Mouse (Mus musculus) liver, postnatal 0 days (tissue): ENCODE results near the gene Tmem135. TPM values are rescaled to one million over a fixed set of nuclear protein-coding genes. Genes with fewer than 3 reads are reported as not detected.

ENCODE experiments used
- ATAC-seq: fragments of 200-750 bp; cut with Nextera tagmentation; 2 replicates; pipeline ENCODE4 v1.8.0; 2017; ENCODE audit warnings: mild to moderate bottlenecking, moderate library complexity
- DNase-seq: peaks from one replicate; pipeline ENCODE4 v3.0.0-alpha.2; 2016
- H3K27ac ChIP-seq: fragments of 300-500 bp; sonication (generic); 2 replicates; pipeline ENCODE4 v1.5.1; 2014; ENCODE audit warnings: antibody characterized with exemption, moderate library complexity, mild to moderate bottlenecking, low read depth
- H3K27me3 ChIP-seq: fragments of 300-500 bp; sonication (generic); 2 replicates; pipeline ENCODE4 v1.6.1; 2014; ENCODE audit warnings: low read length, control low read depth, mixed read lengths; ENCODE audit not compliant: insufficient read depth
- H3K36me3 ChIP-seq: fragments of 300-500 bp; sonication (generic); replicated peaks from 2 replicates; pipeline ENCODE4 v1.6.1; 2014; ENCODE audit warnings: mild to moderate bottlenecking, control low read depth, low read length, moderate library complexity, mixed read lengths; ENCODE audit not compliant: insufficient read depth
- H3K4me1 ChIP-seq: fragments of 300-500 bp; sonication (generic); 2 replicates; pipeline ENCODE4 v1.6.1; 2014; ENCODE audit warnings: antibody characterized with exemption, mild to moderate bottlenecking, control low read depth; ENCODE audit not compliant: insufficient read depth
- H3K4me2 ChIP-seq: fragments of 300-500 bp; sonication (generic); 2 replicates; pipeline ENCODE4 v1.6.1; 2014; ENCODE audit warnings: low read depth, mild to moderate bottlenecking, low read length, moderate library complexity, mixed read lengths
- H3K4me3 ChIP-seq: fragments of 300-500 bp; sonication (generic); 2 replicates; pipeline ENCODE4 v1.5.1; 2014; ENCODE audit warnings: low read depth, low read length
- H3K9ac ChIP-seq: fragments of 300-500 bp; sonication (generic); replicated peaks from 2 replicates; pipeline ENCODE4 v1.6.1; 2014; ENCODE audit warnings: mild to moderate bottlenecking, moderate library complexity
- H3K9me3 ChIP-seq: fragments of 300-500 bp; sonication (generic); 2 replicates; pipeline ENCODE4 v1.6.1; 2016; ENCODE audit warnings: mild to moderate bottlenecking, control low read depth, low read length, mixed read lengths
- CTCF ChIP-seq: sonication (generic); IDR thresholded peaks from 2 replicates; pipeline ENCODE4 v1.5.1; 2016; ENCODE audit warnings: antibody characterized with exemption, low read depth
- EP300 ChIP-seq: IDR thresholded peaks from 2 replicates; pipeline ENCODE4 v1.6.1; 2016; ENCODE audit warnings: antibody characterized with exemption, low read depth, mild to moderate bottlenecking
- WGBS: fragments of 180-500 bp; shearing (Covaris S2); extraction: QIAGEN DNeasy Blood & Tissue Kit; methylation state at CpG from one replicate; pipeline ENCODE4 v1.1.7; 2014; ENCODE audit not compliant: insufficient replicate concordance; 5-methylcytosine and 5-hydroxymethylcytosine counted together
- polyA plus RNA-seq: library from polyadenylated mRNA; unstranded; fragments of >200 nt; fragmentation: Nextera tagmentation; extraction: Ambion mirVana; gene quantifications from 2 replicates; pipeline ENCODE4 v1.2.1, GENCODE M21; 2015

Tmem135 gene
- polyA plus RNA-seq, 1 experiment from 2014 or later, result 31.7 TPM

GRCm38 (mm10) chr7:89411346-89411745 is 7.3 kb upstream of the Tmem135 start:
- H3K4me2 ChIP-seq, result no peak overlapping the region
- H3K27ac ChIP-seq, result peak overlapping the region; percentile 26
- DNase-seq (peak; percentile 70), ATAC-seq (peak; percentile 86)
- no peak overlapping the region for H3K4me3 ChIP-seq
- TF ChIP-seq CTCF, result no peak
- TF ChIP-seq EP300, result 0 out of 2 replicates have a peak, but pooled peaks have one; percentile 26
- H3K4me1 ChIP-seq, result peaks cover 26% of the 10 kb centered on the region
- no peaks in the 10 kb centered on the region for H3K36me3 ChIP-seq
- no peaks in the 10 kb centered on the region for H3K27me3 ChIP-seq
- 30% methylated on average over 3 of the region's 3 CpGs for WGBS
- H3K9me3 ChIP-seq, result no peaks in the 10 kb centered on the region
- no peak overlapping the region for H3K9ac ChIP-seq

- ATAC-seq (no peak), DNase-seq (no peak)
- WGBS, result 60% methylated on average over 4 of the region's 4 CpGs
- no peak for TF ChIP-seq EP300
- Histone ChIP-seq H3K4me3 (no peak overlapping the region), H3K4me1 (peaks cover 19% of the 10 kb centered on the region), H3K27ac (no peak overlapping the region), H3K4me2 (no peak overlapping the region), H3K27me3 (no peaks in the 10 kb centered on the region), H3K36me3 (no peaks in the 10 kb centered on the region), H3K9me3 (no peaks in the 10 kb centered on the region), H3K9ac (no peak overlapping the region)
Observed at GRCm38 (mm10) chr7:89410294-89410693, 6.3 kb upstream of the Tmem135 start.

DNA sequence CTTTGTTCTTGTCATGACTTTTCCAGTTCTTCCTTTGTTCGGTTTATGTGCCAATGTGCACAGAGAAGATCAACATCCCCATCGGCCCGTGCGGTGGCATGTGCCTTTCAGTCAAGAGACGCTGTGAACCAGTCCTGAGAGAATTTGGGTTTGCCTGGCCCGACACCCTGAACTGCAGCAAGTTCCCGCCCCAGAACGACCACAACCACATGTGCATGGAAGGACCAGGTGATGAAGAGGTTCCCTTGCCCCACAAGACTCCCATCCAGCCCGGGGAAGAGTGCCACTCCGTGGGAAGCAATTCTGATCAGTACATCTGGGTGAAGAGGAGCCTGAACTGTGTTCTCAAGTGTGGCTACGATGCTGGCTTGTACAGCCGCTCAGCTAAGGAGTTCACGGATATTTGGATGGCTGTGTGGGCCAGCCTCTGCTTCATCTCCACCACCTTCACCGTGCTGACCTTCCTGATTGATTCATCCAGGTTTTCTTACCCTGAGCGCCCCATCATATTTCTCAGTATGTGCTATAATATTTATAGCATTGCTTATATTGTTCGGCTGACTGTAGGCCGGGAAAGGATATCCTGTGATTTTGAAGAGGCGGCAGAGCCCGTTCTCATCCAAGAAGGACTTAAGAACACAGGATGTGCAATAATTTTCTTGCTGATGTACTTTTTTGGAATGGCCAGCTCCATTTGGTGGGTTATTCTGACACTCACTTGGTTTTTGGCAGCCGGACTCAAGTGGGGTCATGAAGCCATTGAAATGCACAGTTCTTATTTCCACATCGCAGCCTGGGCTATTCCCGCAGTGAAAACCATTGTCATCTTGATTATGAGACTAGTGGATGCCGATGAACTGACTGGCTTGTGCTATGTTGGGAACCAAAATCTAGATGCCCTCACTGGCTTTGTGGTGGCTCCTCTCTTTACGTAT is 3.3 kb upstream of the Tmem135 start:
- H3K4me1 ChIP-seq, result peaks cover 23% of the 10 kb centered on the region
- peaks cover 5% of the 10 kb centered on the region for H3K27me3 ChIP-seq
- H3K4me3 ChIP-seq, result no peak overlapping the region
- no peaks in the 10 kb centered on the region for H3K36me3 ChIP-seq
- no peak overlapping the region for H3K9ac ChIP-seq
- DNase-seq, result no peak
- peak overlapping the region; percentile 22; the same call in 1 of the 2 replicates for H3K27ac ChIP-seq
- no peak for TF ChIP-seq CTCF
- 74% methylated on average over 24 of the region's 24 CpGs for WGBS
- 0 out of 2 replicates have a peak overlapping the region, but pooled peaks have one; percentile 3 for H3K4me2 ChIP-seq
- H3K9me3 ChIP-seq, result no peaks in the 10 kb centered on the region
- no peak for ATAC-seq

DNA sequence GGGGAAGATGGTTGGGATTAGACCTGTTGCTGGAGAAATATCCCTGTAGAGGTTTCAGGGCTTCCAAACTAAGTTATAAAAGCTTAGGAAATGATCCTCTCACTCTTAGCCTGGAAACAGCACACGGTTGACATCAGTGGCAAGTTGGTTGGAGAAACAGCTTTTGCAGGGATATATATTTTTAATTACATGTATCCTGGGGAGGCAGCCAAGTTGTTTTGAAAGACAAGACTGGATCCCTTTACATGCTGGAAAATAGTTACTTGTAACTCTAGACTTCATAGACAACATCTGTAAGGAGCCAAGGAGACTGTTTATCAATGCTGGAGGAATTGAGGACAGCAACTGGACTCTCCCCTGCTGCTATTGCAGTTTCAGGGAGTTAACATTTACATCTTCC is 2.0 kb upstream of the Tmem135 start:
- H3K27me3 ChIP-seq, result peaks cover 5% of the 10 kb centered on the region
- no peaks in the 10 kb centered on the region for H3K9me3 ChIP-seq
- no peaks in the 10 kb centered on the region for H3K36me3 ChIP-seq
- 0 out of 2 replicates have a peak overlapping the region, but pooled peaks have one; percentile 16 for H3K27ac ChIP-seq
- peak overlapping the region; percentile 55 for H3K4me2 ChIP-seq
- peak overlapping the region; percentile 28; the same call in 1 of the 2 replicates for H3K4me3 ChIP-seq
- H3K4me1 ChIP-seq, result peaks cover 18% of the 10 kb centered on the region
- no peak for ATAC-seq
- no peak overlapping the region; the same call in 1 of the 2 replicates for H3K9ac ChIP-seq
- WGBS, result 44% methylated on average over 1 of the region's 1 CpGs
- TF ChIP-seq EP300 (no peak), CTCF (no peak)
- no peak for DNase-seq

- H3K27ac ChIP-seq, result peak overlapping the region; percentile 92
- H3K9me3 ChIP-seq, result no peaks in the 10 kb centered on the region
- H3K27me3 ChIP-seq, result peaks cover 5% of the 10 kb centered on the region
- H3K4me2 ChIP-seq, result peak overlapping the region; percentile 95
- TF ChIP-seq CTCF, result no peak
- no peak for TF ChIP-seq EP300
- peaks cover 10% of the 10 kb centered on the region for H3K4me1 ChIP-seq
- peak overlapping the region; percentile 84 for H3K9ac ChIP-seq
- H3K4me3 ChIP-seq, result peak overlapping the region; percentile 75
- DNase-seq (peak; percentile 33), ATAC-seq (no peak)
- H3K36me3 ChIP-seq, result no peaks in the 10 kb centered on the region
- under 1% methylated on average over 35 of the region's 35 CpGs for WGBS
Observed at GRCm38 (mm10) chr7:89404734-89405440, 865 bp upstream of the Tmem135 start.
